Mouse (Mus musculus) forebrain, embryonic 15.5 days (tissue): Measurements from ENCODE around the gene Magi2. TPM values are rescaled to one million over a fixed set of nuclear protein-coding genes. Genes with fewer than 3 reads are reported as not detected.

Source experiments
- ATAC-seq: fragments of 200-750 bp; cut with Nextera tagmentation; replicated peaks from 2 replicates; pipeline ENCODE4 v1.8.0; 2017; ENCODE audit warnings: mild to moderate bottlenecking, moderate TSS enrichment, moderate library complexity
- H3K27ac ChIP-seq: fragments of 300-500 bp; sonication (generic); replicated peaks from 2 replicates; pipeline ENCODE4 v1.5.1; 2015; ENCODE audit warnings: mild to moderate bottlenecking, inconsistent platforms
- H3K27me3 ChIP-seq: fragments of 300-500 bp; sonication (generic); 2 replicates; pipeline ENCODE4 v1.6.1; 2015; ENCODE audit warnings: inconsistent platforms
- H3K36me3 ChIP-seq: fragments of 300-500 bp; sonication (generic); 2 replicates; pipeline ENCODE4 v1.6.1; 2015; ENCODE audit warnings: mild to moderate bottlenecking, inconsistent platforms
- H3K4me1 ChIP-seq: fragments of 300-500 bp; sonication (generic); 2 replicates; pipeline ENCODE4 v1.6.1; 2015; ENCODE audit warnings: inconsistent platforms
- H3K4me2 ChIP-seq: fragments of 300-500 bp; sonication (generic); replicated peaks from 2 replicates; pipeline ENCODE4 v1.6.1; 2015; ENCODE audit warnings: mild to moderate bottlenecking, inconsistent platforms
- H3K4me3 ChIP-seq: fragments of 300-500 bp; sonication (generic); 2 replicates; pipeline ENCODE4 v1.5.1; 2015; ENCODE audit warnings: mild to moderate bottlenecking, inconsistent platforms
- H3K9ac ChIP-seq: fragments of 300-500 bp; sonication (generic); replicated peaks from 2 replicates; pipeline ENCODE4 v1.6.1; 2015; ENCODE audit warnings: mild to moderate bottlenecking, inconsistent platforms
- H3K9me3 ChIP-seq: fragments of 300-500 bp; sonication (generic); 2 replicates; pipeline ENCODE4 v1.6.1; 2016; ENCODE audit warnings: inconsistent platforms
- WGBS: fragments of 180-500 bp; shearing (Covaris S2); methylation state at CpG from one replicate; pipeline ENCODE4 v1.1.7; 2015; ENCODE audit warnings: mixed read lengths; 5-methylcytosine and 5-hydroxymethylcytosine counted together
- polyA plus RNA-seq: library from polyadenylated mRNA; unstranded; fragments of >200 nt; fragmentation: Nextera tagmentation; extraction: Ambion mirVana; gene quantifications from 2 replicates; pipeline ENCODE4 v1.2.1, GENCODE M21; 2015

Magi2 gene
- polyA plus RNA-seq, 1 experiment from 2014 or later = 27.2 TPM

- no peak overlapping the region for H3K9ac ChIP-seq
- H3K4me2 ChIP-seq = no peak overlapping the region
- 0 out of 2 replicates have a peak, but pooled peaks have one; percentile 45 for ATAC-seq
- peak overlapping the region; percentile 57 for H3K27ac ChIP-seq
- no peaks in the 10 kb centered on the region for H3K27me3 ChIP-seq
- peaks cover 21% of the 10 kb centered on the region for H3K4me1 ChIP-seq
- no peak overlapping the region for H3K4me3 ChIP-seq
- H3K9me3 ChIP-seq = no peaks in the 10 kb centered on the region
- no peaks in the 10 kb centered on the region for H3K36me3 ChIP-seq
- 10% methylated on average over 3 of the region's 3 CpGs for WGBS
Measured at GRCm38 (mm10) chr5:20359021-20359420, 1132.2 kb downstream of the Magi2 start.

GRCm38 (mm10) chr5:20362154-20362553 lies 1135.3 kb downstream of the Magi2 start:
- H3K36me3 ChIP-seq = no peaks in the 10 kb centered on the region
- H3K27me3 ChIP-seq = no peaks in the 10 kb centered on the region
- no peak overlapping the region for H3K4me2 ChIP-seq
- WGBS = 94% methylated on average over 3 of the region's 3 CpGs
- H3K9ac ChIP-seq = no peak overlapping the region
- H3K27ac ChIP-seq = no peak overlapping the region
- no peaks in the 10 kb centered on the region for H3K9me3 ChIP-seq
- peaks cover 21% of the 10 kb centered on the region for H3K4me1 ChIP-seq
- H3K4me3 ChIP-seq = no peak overlapping the region
- ATAC-seq = no peak

- Histone ChIP-seq H3K27me3 (no peaks in the 10 kb centered on the region), H3K4me1 (peaks cover 20% of the 10 kb centered on the region), H3K9ac (no peak overlapping the region), H3K4me3 (no peak overlapping the region), H3K9me3 (no peaks in the 10 kb centered on the region), H3K36me3 (no peaks in the 10 kb centered on the region), H3K4me2 (no peak overlapping the region), H3K27ac (peak overlapping the region; percentile 17; the same call in 1 of the 2 replicates)
- no peak for ATAC-seq
- 54% methylated on average over 5 of the region's 5 CpGs for WGBS
Measured at GRCm38 (mm10) chr5:20363216-20363615, 1136.4 kb downstream of the Magi2 start.

- Histone ChIP-seq H3K4me1 (no peaks in the 10 kb centered on the region), H3K4me2 (no peak overlapping the region), H3K9me3 (no peaks in the 10 kb centered on the region), H3K36me3 (no peaks in the 10 kb centered on the region), H3K9ac (no peak overlapping the region), H3K27ac (no peak overlapping the region), H3K4me3 (no peak overlapping the region), H3K27me3 (no peaks in the 10 kb centered on the region)
- 95% methylated on average over 1 of the region's 1 CpGs for WGBS
- ATAC-seq = no peak
Measured at GRCm38 (mm10) chr5:20373586-20373985, 1146.8 kb downstream of the Magi2 start.

GRCm38 (mm10) chr5:20378071-20378800 lies 1151.4 kb downstream of the Magi2 start:
- no peaks in the 10 kb centered on the region for H3K27me3 ChIP-seq
- no peaks in the 10 kb centered on the region for H3K4me1 ChIP-seq
- H3K9me3 ChIP-seq = no peaks in the 10 kb centered on the region
- H3K4me3 ChIP-seq = no peak overlapping the region
- H3K9ac ChIP-seq = no peak overlapping the region
- 69% methylated on average over 11 of the region's 11 CpGs for WGBS
- H3K36me3 ChIP-seq = no peaks in the 10 kb centered on the region
- ATAC-seq = peak; percentile 68
- H3K4me2 ChIP-seq = no peak overlapping the region
- peak overlapping the region; percentile 64; the same call in 1 of the 2 replicates for H3K27ac ChIP-seq

- Histone ChIP-seq H3K4me1 (no peaks in the 10 kb centered on the region), H3K9ac (no peak overlapping the region), H3K4me3 (no peak overlapping the region), H3K4me2 (no peak overlapping the region), H3K27me3 (no peaks in the 10 kb centered on the region), H3K36me3 (no peaks in the 10 kb centered on the region), H3K27ac (0 out of 2 replicates have a peak overlapping the region, but pooled peaks have one; percentile 3), H3K9me3 (no peaks in the 10 kb centered on the region)
- 71% methylated on average over 5 of the region's 5 CpGs for WGBS
- no peak for ATAC-seq
Measured at GRCm38 (mm10) chr5:20404533-20404932, 1177.7 kb downstream of the Magi2 start.

- WGBS = 93% methylated on average over 4 of the region's 4 CpGs
- no peak for ATAC-seq
- H3K36me3 ChIP-seq = no peaks in the 10 kb centered on the region
- H3K9ac ChIP-seq = no peak overlapping the region
- H3K4me1 ChIP-seq = no peaks in the 10 kb centered on the region
- no peak overlapping the region for H3K4me3 ChIP-seq
- H3K9me3 ChIP-seq = no peaks in the 10 kb centered on the region
- H3K27ac ChIP-seq = no peak overlapping the region
- no peak overlapping the region for H3K4me2 ChIP-seq
- H3K27me3 ChIP-seq = no peaks in the 10 kb centered on the region
Measured at GRCm38 (mm10) chr5:20406626-20407025, 1179.8 kb downstream of the Magi2 start.

GRCm38 (mm10) chr5:20415320-20415719 lies 1188.5 kb downstream of the Magi2 start:
- ATAC-seq = no peak
- no peaks in the 10 kb centered on the region for H3K9me3 ChIP-seq
- H3K4me1 ChIP-seq = no peaks in the 10 kb centered on the region
- H3K27ac ChIP-seq = no peak overlapping the region
- H3K4me2 ChIP-seq = no peak overlapping the region
- H3K27me3 ChIP-seq = no peaks in the 10 kb centered on the region
- no peaks in the 10 kb centered on the region for H3K36me3 ChIP-seq
- H3K9ac ChIP-seq = no peak overlapping the region
- no peak overlapping the region for H3K4me3 ChIP-seq

- Histone ChIP-seq H3K36me3 (no peaks in the 10 kb centered on the region), H3K4me1 (no peaks in the 10 kb centered on the region), H3K27ac (no peak overlapping the region), H3K9me3 (no peaks in the 10 kb centered on the region), H3K4me2 (no peak overlapping the region), H3K4me3 (no peak overlapping the region), H3K9ac (no peak overlapping the region), H3K27me3 (no peaks in the 10 kb centered on the region)
- no peak for ATAC-seq
Measured at GRCm38 (mm10) chr5:20417348-20417747, 1190.5 kb downstream of the Magi2 start.

GRCm38 (mm10) chr5:20432148-20432813 lies 1205.4 kb downstream of the Magi2 start:
- no peaks in the 10 kb centered on the region for H3K9me3 ChIP-seq
- no peak overlapping the region for H3K4me2 ChIP-seq
- H3K9ac ChIP-seq = no peak overlapping the region
- H3K27me3 ChIP-seq = no peaks in the 10 kb centered on the region
- 0 out of 2 replicates have a peak, but pooled peaks have one; percentile 26 for ATAC-seq
- no peaks in the 10 kb centered on the region for H3K36me3 ChIP-seq
- no peak overlapping the region for H3K4me3 ChIP-seq
- 49% methylated on average over 9 of the region's 9 CpGs for WGBS
- H3K4me1 ChIP-seq = no peaks in the 10 kb centered on the region
- no peak overlapping the region for H3K27ac ChIP-seq

GRCm38 (mm10) chr5:20446471-20447174 lies 1219.8 kb downstream of the Magi2 start:
- no peak overlapping the region for H3K27ac ChIP-seq
- no peak for ATAC-seq
- 0 out of 2 replicates have a peak, but pooled peaks cover 4% of the 10 kb centered on the region for H3K4me1 ChIP-seq
- no peaks in the 10 kb centered on the region for H3K36me3 ChIP-seq
- WGBS = 75% methylated on average over 4 of the region's 4 CpGs
- no peaks in the 10 kb centered on the region for H3K9me3 ChIP-seq
- H3K4me3 ChIP-seq = no peak overlapping the region
- no peaks in the 10 kb centered on the region for H3K27me3 ChIP-seq
- no peak overlapping the region for H3K9ac ChIP-seq
- no peak overlapping the region for H3K4me2 ChIP-seq

GRCm38 (mm10) chr5:20456106-20456505 lies 1229.3 kb downstream of the Magi2 start:
- no peak overlapping the region for H3K4me2 ChIP-seq
- H3K9ac ChIP-seq = no peak overlapping the region
- no peaks in the 10 kb centered on the region for H3K9me3 ChIP-seq
- ATAC-seq = no peak
- no peaks in the 10 kb centered on the region for H3K36me3 ChIP-seq
- H3K4me1 ChIP-seq = 0 out of 2 replicates have a peak, but pooled peaks cover 4% of the 10 kb centered on the region
- no peak overlapping the region for H3K27ac ChIP-seq
- no peak overlapping the region for H3K4me3 ChIP-seq
- WGBS = 49% methylated on average over 3 of the region's 3 CpGs
- H3K27me3 ChIP-seq = no peaks in the 10 kb centered on the region
